Mouse (Mus musculus) CD4-positive, CD25-positive, alpha-beta regulatory T cell, adult 2 months (primary cell): ENCODE measurements around the gene Fam187b.

Source experiments
- DNase-seq: peaks from one replicate; pipeline ENCODE4 v3.0.0-alpha.2; 2012; ENCODE audit warnings: low read depth, low spot score

Fam187b gene

GRCm38 (mm10) chr7:30958109-30958865, 15.3 kb upstream of the Fam187b start:
- DNase-seq: no peak

GRCm38 (mm10) chr7:30958866-30959487, 14.6 kb upstream of the Fam187b start:
- no peak for DNase-seq

- DNase-seq: no peak
These were observed 13.7 kb upstream of the Fam187b start for GRCm38 (mm10) chr7:30959786-30960349.

GRCm38 (mm10) chr7:30962862-30963261, 10.7 kb upstream of the Fam187b start:
- DNase-seq: no peak

GRCm38 (mm10) chr7:30964366-30964765, 9.2 kb upstream of the Fam187b start:
- no peak for DNase-seq

- DNase-seq: no peak
These were observed 7.9 kb upstream of the Fam187b start for GRCm38 (mm10) chr7:30965677-30966076.

GRCm38 (mm10) chr7:30966657-30967056, 6.9 kb upstream of the Fam187b start:
- no peak for DNase-seq

GRCm38 (mm10) chr7:30968611-30969010, 5.0 kb upstream of the Fam187b start:
- DNase-seq: no peak

GRCm38 (mm10) chr7:30969174-30969573, 4.4 kb upstream of the Fam187b start:
- no peak for DNase-seq

- no peak for DNase-seq
These were observed 1.7 kb upstream of the Fam187b start for GRCm38 (mm10) chr7:30971901-30972300.

GRCm38 (mm10) chr7:30972426-30973250, 952 bp upstream of the Fam187b start:
- DNase-seq: no peak

GRCm38 (mm10) chr7:30973251-30973500, 414 bp upstream of the Fam187b start, which contains the start of gene Lsr:
Gene Lsr, minus strand, starts transcription at chr7:30973464.
- DNase-seq: no peak

GRCm38 (mm10) chr7:30981703-30982102, 8.1 kb downstream of the Fam187b start:
- no peak for DNase-seq

- DNase-seq: no peak
These were observed 11.8 kb downstream of the Fam187b start for GRCm38 (mm10) chr7:30985357-30985756.

GRCm38 (mm10) chr7:30988519-30989162, 15.1 kb downstream of the Fam187b start:
- no peak for DNase-seq

GRCm38 (mm10) chr7:30992148-30992547, 18.6 kb downstream of the Fam187b start:
- DNase-seq: no peak

GRCm38 (mm10) chr7:30993986-30994385, 20.4 kb downstream of the Fam187b start:
- DNase-seq: no peak

- peak; percentile 41 for DNase-seq
These were observed 22.9 kb downstream of the Fam187b start for GRCm38 (mm10) chr7:30996491-30996890.

- peak; percentile 73 for DNase-seq
These were observed 27.0 kb downstream of the Fam187b start for GRCm38 (mm10) chr7:31000505-31001020.

GRCm38 (mm10) chr7:31002650-31003049, 29.1 kb downstream of the Fam187b start:
- peak; percentile 78 for DNase-seq

GRCm38 (mm10) chr7:31007775-31008174, 34.2 kb downstream of the Fam187b start:
- no peak for DNase-seq
